In genomic region chr12:64968067-64968466, GRCm38 (mm10) we compare ENCODE assay signal across 10 mouse cellular contexts. TPM values are rescaled to one million over a fixed set of nuclear protein-coding genes. Genes with fewer than 3 reads are reported as not detected.
DNase-seq lines count a peak whose midpoint lies in the region; ATAC-seq and TF ChIP-seq lines count a peak whose summit lies in the region.
"Had no signal": no experiment of that assay in that cellular context is flagged by ENCODE, and none has a peak within 500 bp of the region (broad histone marks: within the 10 kb centered on the region; RNA-seq: fewer than 3 reads in every experiment).

No protein-coding gene starts in this region.

- TF ChIP-seq CTCF in E14TG2a.4 (conservative IDR thresholded peaks at IDR 0.05; ENCODE audit: low read length) = no peak

- no peak for DNase-seq in heart, postnatal 36 days
- DNase-seq in forebrain, embryonic 14.5 days (ENCODE audit: low spot score) = peak; percentile 7
- DNase-seq in cerebellum, adult 18-20 months = no peak
- DNase-seq in cerebellum, adult 11 months = no peak
- DNase-seq: gastrocnemius, postnatal 25 days; right cerebral cortex, postnatal 4 days had no signal

- peak overlapping the region; percentile 97 for H3K4me2 ChIP-seq in heart, embryonic 11.5 days
- H3K4me2 ChIP-seq in forebrain, embryonic 14.5 days (ENCODE audit: low read length) = peak overlapping the region; percentile 96
- H3K4me2 ChIP-seq in liver, embryonic 15.5 days = peak overlapping the region; percentile 90

- no peaks in the 10 kb centered on the region for H3K36me3 ChIP-seq in heart, embryonic 11.5 days (ENCODE audit: control insufficient read depth, insufficient read depth, low read length)
- peaks cover 28% of the 10 kb centered on the region for H3K36me3 ChIP-seq in E14TG2a.4 (ENCODE audit: insufficient read depth, low read length)
- H3K36me3 ChIP-seq in forebrain, embryonic 14.5 days (ENCODE audit: control insufficient read depth, insufficient read depth, low read length) = no peaks in the 10 kb centered on the region
- no peaks in the 10 kb centered on the region for H3K36me3 ChIP-seq in liver, embryonic 15.5 days (replicated peaks)

- H3K27me3 ChIP-seq in heart, embryonic 11.5 days (ENCODE audit: control insufficient read depth, insufficient read depth, low read length) = no peaks in the 10 kb centered on the region
- H3K27me3 ChIP-seq in E14TG2a.4 (ENCODE audit: insufficient read depth, low read length) = no peaks in the 10 kb centered on the region
- no peaks in the 10 kb centered on the region for H3K27me3 ChIP-seq in forebrain, embryonic 14.5 days (replicated peaks; ENCODE audit: control insufficient read depth, insufficient read depth, low read length)
- H3K27me3 ChIP-seq in liver, embryonic 15.5 days = no peaks in the 10 kb centered on the region

- H3K4me3 ChIP-seq in heart, embryonic 11.5 days (ENCODE audit: low read depth, low read length) = peak overlapping the region; percentile 91
- H3K4me3 ChIP-seq in E14TG2a.4 (replicated peaks; ENCODE audit: low read length) = peak overlapping the region; percentile 95
- H3K4me3 ChIP-seq in forebrain, embryonic 14.5 days (ENCODE audit: low read depth, low read length) = peak overlapping the region; percentile 87
- H3K4me3 ChIP-seq in liver, embryonic 15.5 days (replicated peaks) = peak overlapping the region; percentile 93

- no peak overlapping the region for H3K27ac ChIP-seq in heart, embryonic 11.5 days (ENCODE audit: low read depth, low read length)
- no peak overlapping the region for H3K27ac ChIP-seq in forebrain, embryonic 14.5 days (ENCODE audit: low read depth, low read length)
- H3K27ac ChIP-seq in liver, embryonic 15.5 days (replicated peaks) = 0 out of 2 replicates have a peak overlapping the region, but pooled peaks have one; percentile 1

- H3K9me3 ChIP-seq in heart, embryonic 11.5 days (replicated peaks; ENCODE audit: control insufficient read depth, low read length) = no peaks in the 10 kb centered on the region
- H3K9me3 ChIP-seq in E14TG2a.4 (ENCODE audit: low read length) = peaks cover 19% of the 10 kb centered on the region
- no peaks in the 10 kb centered on the region for H3K9me3 ChIP-seq in forebrain, embryonic 14.5 days (replicated peaks; ENCODE audit: control insufficient read depth, low read length)
- no peaks in the 10 kb centered on the region for H3K9me3 ChIP-seq in liver, embryonic 15.5 days (replicated peaks)

- peaks cover 5% of the 10 kb centered on the region; the same call in 1 of the 2 replicates for H3K4me1 ChIP-seq in heart, embryonic 11.5 days (ENCODE audit: control insufficient read depth, insufficient read depth, low read length)
- H3K4me1 ChIP-seq in E14TG2a.4 (replicated peaks; ENCODE audit: low read depth, low read length) = peaks cover 31% of the 10 kb centered on the region
- H3K4me1 ChIP-seq in forebrain, embryonic 14.5 days (ENCODE audit: control insufficient read depth, insufficient read depth, low read length) = peaks cover 33% of the 10 kb centered on the region
- H3K4me1 ChIP-seq in liver, embryonic 15.5 days (replicated peaks) = peaks cover 51% of the 10 kb centered on the region

- WGBS in heart, embryonic 11.5 days (ENCODE audit: insufficient replicate concordance) = 1% methylated on average over 2 of the region's 2 CpGs
- 3% methylated on average over 2 of the region's 2 CpGs for WGBS in forebrain, embryonic 14.5 days
- WGBS in liver, embryonic 15.5 days (ENCODE audit: insufficient replicate concordance) = 5% methylated on average over 2 of the region's 2 CpGs

- H3K9ac ChIP-seq in heart, embryonic 11.5 days (ENCODE audit: low read depth, low read length) = peak overlapping the region; percentile 92
- peak overlapping the region; percentile 85 for H3K9ac ChIP-seq in forebrain, embryonic 14.5 days (ENCODE audit: low read length)
- H3K9ac ChIP-seq in liver, embryonic 15.5 days = peak overlapping the region; percentile 44; the same call in 1 of the 2 replicates

- intact Hi-C loops in heart, postnatal 36 days (cut with DNase I) = loop anchor here (5.0 kb wide), 1 partner anchor 69 kb away; the partner anchor contains the start of gene Prpf39

- ATAC-seq in heart, embryonic 11.5 days (replicated peaks; ENCODE audit: insufficient number of reproducible peaks, low FRiP score, low TSS enrichment) = no peak
- no peak for ATAC-seq in forebrain, embryonic 14.5 days
- no peak for ATAC-seq in liver, embryonic 15.5 days (ENCODE audit: insufficient read depth)
- ATAC-seq in CD4-positive, CD25-positive, alpha-beta regulatory T cell, adult 4 months = no peak

RNA-seq across cellular contexts. Expression of gene Togaram1, which starts 2.5 kb away (rescaled TPM):
- polyA plus RNA-seq in heart, embryonic 11.5 days (2014; fragmentation: Nextera tagmentation; extraction: Ambion mirVana) = 21.5 and 22.4 TPM in 2 replicates
- 10 to 100 TPM; 12.9 to 14.6 TPM for total RNA-seq in heart, postnatal 36 days (2021)
- polyA plus RNA-seq in forebrain, embryonic 14.5 days (2014; fragmentation: Nextera tagmentation; extraction: Ambion mirVana) = 20.3 and 27.8 TPM in 2 replicates
- 6.0 and 6.5 TPM in 2 replicates for polyA plus RNA-seq in liver, embryonic 15.5 days (2015; fragmentation: Nextera tagmentation; extraction: Ambion mirVana)
- 10 to 100 TPM; 21.0 to 23.1 TPM for polyA plus RNA-seq in CD4-positive, CD25-positive, alpha-beta regulatory T cell, adult 4 months (2017; shearing (Covaris generic))

RNA-seq across cellular contexts. Expression of gene Klhl28, which starts 2.7 kb away (rescaled TPM):
- polyA plus RNA-seq in heart, embryonic 11.5 days (2014; fragmentation: Nextera tagmentation; extraction: Ambion mirVana) = 9.3 and 12.2 TPM in 2 replicates
- total RNA-seq in heart, postnatal 36 days (2021) = 10 to 100 TPM; 11.5 to 12.1 TPM
- polyA plus RNA-seq in forebrain, embryonic 14.5 days (2014; fragmentation: Nextera tagmentation; extraction: Ambion mirVana) = 33.5 and 37.2 TPM in 2 replicates
- 2.8 and 3.5 TPM in 2 replicates for polyA plus RNA-seq in liver, embryonic 15.5 days (2015; fragmentation: Nextera tagmentation; extraction: Ambion mirVana)
- 10 to 100 TPM; 27.5 to 31.9 TPM for polyA plus RNA-seq in CD4-positive, CD25-positive, alpha-beta regulatory T cell, adult 4 months (2017; shearing (Covaris generic))

RNA-seq across cellular contexts. Expression of gene Gm527, which starts 50.4 kb away (rescaled TPM):
- polyA plus RNA-seq in heart, embryonic 11.5 days (2014; fragmentation: Nextera tagmentation; extraction: Ambion mirVana) = 0.70 and 1.3 TPM in 2 replicates
- 1 to 10 TPM; 4.3 to 5.1 TPM for total RNA-seq in heart, postnatal 36 days (2021)
- 1.7 and 2.9 TPM in 2 replicates for polyA plus RNA-seq in forebrain, embryonic 14.5 days (2014; fragmentation: Nextera tagmentation; extraction: Ambion mirVana)
- polyA plus RNA-seq in liver, embryonic 15.5 days (2015; fragmentation: Nextera tagmentation; extraction: Ambion mirVana) = 0.43 and 0.79 TPM in 2 replicates
- under 1 TPM; 0.66 to 0.92 TPM for polyA plus RNA-seq in CD4-positive, CD25-positive, alpha-beta regulatory T cell, adult 4 months (2017; shearing (Covaris generic))
